Mouse (Mus musculus) c-Kit-positive CD71-positive TER-119-negative erythroid progenitor cells, embryonic 14.5 days (primary cell): ENCODE measurements around the gene Timeless.
"Not testable (repeated sequence)": the region's sequence is repeated elsewhere in the genome, so short reads cannot be mapped to it uniquely, and the experiment has no call there.

ENCODE experiments used
- DNase-seq: peaks from one replicate; pipeline ENCODE4 v3.0.0-alpha.2; 2013; ENCODE audit warnings: low read depth

Timeless gene

DNA sequence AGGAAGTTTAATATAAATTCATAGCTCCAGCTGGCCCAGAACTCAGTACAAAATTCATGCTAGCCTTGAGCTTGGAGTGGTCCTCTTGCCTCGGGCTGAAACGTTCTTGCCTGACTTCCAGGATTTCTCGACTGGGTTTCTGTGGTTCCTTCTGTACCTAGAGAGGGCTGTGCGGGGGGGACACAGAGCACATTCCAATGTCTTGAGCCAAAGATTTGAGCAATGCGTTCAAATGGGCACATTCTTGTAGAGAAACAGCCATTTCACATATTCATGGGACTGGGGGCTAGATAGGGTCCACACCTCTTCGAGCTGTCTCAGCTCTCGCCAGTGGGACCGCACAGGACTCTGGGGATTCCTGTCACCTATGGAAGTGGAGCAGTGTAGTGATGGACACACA is 24.1 kb downstream of the Timeless start:
- DNase-seq, result no peak

DNA sequence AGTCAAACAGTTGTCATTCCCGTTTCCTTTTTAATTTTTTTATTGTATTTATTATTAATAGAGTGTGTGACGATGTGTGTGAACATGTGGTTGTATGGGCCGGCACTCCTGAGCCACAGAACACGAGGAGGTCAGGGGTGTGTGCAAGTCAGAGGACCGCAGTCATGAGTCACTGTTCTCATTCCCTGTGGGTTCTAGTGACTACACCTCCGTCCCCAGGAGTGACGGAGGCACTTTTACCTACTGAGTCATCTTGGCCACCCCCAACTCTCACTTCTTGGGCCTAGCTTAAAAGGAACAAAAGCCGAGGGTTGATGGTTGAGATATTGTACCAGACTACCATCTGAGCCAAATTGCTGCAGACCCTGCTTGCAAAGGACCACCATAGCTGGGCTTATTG is 24.5 kb downstream of the Timeless start:
- DNase-seq, result no peak

DNA sequence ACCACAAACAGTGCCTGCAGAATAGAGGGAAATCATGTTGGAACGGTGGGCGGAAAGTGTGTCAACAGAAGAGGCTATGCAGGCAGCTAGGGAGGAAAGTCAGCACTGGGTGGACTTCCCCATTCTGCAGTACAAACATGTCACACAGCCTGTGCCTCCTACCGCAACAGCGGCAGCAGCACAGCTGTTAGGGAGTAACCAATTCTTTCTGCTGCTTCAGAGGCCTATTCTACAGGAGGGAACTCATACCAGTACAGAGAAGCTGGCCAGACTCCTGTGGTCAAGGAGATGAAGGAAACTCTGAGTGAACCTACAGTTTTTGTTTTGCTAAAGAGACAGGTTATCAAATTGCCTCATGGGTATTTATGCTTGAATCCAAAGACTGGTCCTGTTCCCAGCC is 27.1 kb downstream of the Timeless start:
- DNase-seq, result no peak

DNA sequence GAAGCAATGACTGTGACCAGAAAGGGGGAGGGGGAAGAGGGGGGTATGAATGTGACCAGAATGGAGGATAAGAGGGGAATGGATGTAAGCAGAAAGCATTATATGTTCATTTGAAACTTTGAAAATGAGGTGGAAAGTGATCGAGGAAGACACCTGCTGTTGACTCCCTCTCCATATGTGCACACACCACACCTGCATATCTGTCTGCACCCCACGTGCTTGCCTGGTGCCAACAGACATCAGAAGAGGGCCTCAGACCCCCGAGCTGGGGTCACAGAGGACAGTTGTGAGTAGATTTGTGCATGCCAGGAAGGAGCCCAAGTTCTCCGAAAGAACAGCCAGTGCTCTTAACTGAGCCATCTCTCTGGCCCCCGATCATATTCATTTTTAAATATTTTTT is 28.1 kb downstream of the Timeless start:
- no peak for DNase-seq

DNA sequence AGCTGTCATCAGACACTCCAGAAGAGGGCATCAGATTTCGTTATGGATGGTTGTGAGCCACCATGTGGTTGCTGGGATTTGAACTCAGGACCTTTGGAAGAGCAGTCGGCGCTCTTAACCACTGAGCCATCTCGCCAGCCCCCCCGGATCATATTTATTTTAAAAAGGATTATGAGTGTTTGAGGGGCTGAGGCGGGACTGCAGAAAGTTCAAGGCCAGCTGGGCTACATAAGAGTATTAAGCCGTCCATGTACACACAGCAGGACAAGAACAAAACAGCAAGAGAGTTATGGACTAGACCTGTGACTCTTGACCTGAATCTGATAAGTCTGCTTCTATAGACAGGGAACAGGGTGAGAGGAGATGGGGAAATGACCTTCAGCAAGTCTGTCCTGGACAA is 28.5 kb downstream of the Timeless start:
- DNase-seq, result not testable (repeated sequence)

DNA sequence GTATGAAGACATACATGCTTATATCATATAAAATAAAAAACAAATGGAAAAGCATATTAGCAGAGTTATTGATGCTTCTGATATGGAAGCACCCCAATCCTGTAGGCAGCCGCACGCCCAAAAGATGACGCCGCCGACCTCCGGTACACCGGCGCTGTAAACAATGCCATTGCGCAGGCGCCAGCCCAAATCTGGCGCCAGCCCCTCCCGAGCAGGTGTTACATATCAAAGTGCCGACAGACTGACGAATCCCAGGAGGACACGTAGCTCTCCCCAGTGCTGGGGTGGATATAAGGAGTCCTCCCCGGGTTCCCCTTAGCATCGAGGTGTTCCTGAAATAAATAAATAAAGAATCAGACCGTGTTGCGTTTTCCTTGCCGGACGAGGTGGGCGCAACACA is 30.4 kb downstream of the Timeless start:
- DNase-seq, result no peak

DNA sequence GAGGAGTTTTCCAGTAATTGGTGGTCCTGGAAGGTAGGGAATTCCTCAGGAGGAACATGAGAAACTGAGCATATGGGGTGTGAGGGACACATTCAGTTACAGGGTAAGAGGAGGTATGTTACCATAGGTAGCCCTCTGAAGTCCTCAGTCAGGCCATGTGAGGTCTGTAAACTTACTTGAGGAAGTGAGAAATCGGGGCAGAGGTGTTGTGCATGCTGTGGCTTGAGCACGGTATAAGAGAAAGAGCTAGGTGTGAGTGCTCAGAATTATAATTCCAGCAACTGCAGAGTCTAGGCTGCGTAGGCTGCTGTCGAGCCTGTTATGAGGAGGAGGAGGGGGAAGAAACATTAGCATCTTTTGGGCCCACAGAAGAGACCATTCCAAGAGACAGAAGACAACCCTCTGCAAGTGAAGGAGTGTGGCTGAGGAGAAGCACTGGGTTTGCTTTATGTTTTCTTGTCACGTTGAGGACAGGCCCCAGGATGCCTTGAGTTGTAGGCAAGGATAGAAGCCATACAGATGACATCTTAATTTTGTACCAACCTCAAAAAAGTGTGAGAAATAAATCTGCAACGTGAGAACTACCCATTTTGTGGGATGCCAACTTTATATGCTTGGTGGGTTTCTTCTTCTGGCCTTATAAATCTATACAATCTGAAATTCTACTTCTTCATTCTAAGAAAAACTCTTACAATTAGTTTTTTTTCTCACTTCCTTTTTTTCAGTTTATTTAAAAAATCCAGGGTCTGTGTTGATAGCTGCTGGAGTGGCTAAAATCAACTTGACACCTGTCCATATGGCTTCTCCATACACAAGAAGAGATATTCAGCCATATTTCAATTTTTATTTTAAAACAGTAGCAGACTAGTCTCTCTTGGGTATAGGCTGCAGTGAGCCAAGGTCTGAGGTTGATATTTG is 31.8 kb downstream of the Timeless start:
- no peak for DNase-seq

DNA sequence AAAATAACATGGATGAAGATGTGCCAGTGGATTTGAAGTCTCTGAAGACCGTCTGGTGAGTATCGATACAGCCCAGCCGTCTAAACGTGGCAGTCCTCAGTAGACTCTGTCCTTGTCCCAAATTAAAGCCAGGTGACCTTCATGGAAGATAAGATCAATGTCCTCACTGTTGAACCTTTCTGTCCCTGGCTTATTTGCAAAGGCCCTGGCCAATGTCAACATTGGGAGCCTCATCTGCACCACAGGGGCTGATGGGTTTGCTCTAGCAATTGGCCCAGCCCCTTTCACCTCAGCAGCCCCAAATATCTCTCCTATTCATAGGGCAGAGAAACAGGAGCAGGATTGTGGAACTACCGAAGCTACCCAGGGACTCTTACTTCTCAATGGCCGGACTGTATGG is 36.5 kb downstream of the Timeless start, which contains the start of gene Apof:
TSS of gene Apof (plus strand) at position 301 of the 400 bp plus-strand sequence.
- no peak for DNase-seq

DNA sequence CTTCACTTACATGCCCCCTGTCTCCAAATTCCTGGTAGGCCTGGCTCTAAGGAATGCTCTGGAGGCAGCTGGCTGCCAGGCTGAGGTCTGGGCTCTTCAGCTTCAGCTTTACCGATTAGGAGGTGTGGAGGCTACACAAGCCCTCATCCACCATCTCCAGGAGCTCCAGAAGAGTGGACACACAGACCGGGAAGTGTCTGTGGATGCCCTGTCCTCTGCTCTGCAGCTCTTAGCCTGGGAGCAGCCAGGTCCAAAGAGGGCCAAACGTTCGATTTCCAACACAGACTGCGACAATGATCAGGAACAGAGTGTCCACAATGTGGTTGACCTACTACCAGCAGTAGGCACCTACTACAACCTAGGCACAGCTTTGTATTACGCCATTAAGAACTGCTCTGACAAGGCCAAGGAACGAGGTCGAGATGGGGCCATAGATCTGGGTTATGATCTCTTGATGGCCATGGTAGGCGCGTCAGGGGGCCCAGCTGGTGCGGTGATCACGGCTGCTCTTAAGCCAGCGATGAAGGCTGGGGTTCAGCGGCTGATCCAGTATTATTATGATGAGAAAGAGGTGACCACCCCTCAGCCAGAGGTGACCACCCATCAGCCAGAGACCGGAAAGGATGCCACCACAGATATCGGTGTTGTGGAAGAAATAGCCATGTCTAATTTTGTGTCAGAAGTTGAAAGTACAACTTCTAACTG is 37.5 kb downstream of the Timeless start:
- DNase-seq, result no peak

DNA sequence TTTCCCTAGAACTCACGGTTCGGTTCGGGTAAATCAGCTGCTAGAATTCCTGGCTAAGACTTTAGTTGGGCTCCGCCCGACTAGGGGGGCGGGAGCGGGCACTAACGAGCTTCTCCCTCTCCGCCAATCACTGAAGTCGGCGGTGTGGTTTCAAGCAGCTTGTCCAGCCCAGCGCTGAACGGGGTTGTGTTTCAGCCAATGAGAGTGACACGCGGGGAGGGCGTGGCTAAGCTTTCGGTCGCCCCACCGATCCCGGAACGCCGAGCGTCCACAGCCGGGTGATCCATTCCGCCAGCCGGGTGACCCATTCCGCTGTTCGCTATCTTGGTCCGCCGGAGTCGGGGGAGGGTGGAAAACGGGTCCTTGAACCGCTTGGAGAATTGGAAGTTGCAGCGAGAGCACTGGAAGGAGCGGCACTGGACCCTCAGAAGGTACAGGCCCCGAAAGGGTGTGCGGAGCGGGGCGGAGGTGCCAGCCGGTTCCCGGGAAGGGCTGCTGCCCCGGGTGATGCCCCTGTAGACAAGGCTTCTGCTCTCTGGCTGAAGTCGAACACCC is 38.5 kb downstream of the Timeless start, which contains the start of gene Stat2:
TSS of gene Stat2 (plus strand) at position 273 of the 555 bp plus-strand sequence.
- DNase-seq, result peak; percentile 98

DNA sequence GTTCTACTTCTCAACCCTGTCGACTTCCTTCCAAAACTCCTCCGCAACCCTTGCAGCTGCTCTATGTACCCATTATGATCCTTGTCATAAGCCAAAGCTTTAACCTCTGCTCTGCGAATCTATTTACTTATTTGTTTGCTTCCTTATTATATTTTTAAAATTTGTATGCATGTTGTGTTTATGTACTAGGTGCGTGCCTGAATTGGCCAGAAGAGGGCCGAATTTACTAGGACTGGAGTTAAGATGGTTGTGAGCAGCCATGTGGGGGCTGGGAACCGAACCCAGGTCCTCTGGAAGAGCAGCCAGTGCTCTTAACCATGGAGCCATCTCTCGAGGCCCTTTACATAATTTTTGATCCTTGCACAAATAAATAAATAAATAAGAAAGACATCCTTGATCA is 39.0 kb downstream of the Timeless start:
- DNase-seq, result no peak

DNA sequence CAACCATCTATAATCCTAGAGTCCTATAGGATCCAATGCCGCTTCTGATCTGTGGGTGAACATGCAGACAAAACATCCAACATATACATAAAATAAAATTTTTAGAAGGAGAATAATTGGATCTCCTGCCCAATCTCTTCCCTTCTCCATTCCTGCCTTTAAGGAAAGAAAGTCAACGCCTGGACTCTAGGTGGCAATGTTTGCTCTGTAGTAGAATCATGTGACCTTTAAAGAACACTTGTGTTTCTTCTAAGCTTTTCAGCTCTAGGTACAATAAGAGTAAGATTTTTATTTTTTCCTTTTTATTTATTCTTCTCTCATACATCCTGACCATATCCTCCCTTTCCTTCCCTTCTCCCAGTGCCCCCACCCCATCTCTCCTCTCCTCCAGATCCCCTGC is 40.0 kb downstream of the Timeless start:
- DNase-seq, result peak; percentile 37

DNA sequence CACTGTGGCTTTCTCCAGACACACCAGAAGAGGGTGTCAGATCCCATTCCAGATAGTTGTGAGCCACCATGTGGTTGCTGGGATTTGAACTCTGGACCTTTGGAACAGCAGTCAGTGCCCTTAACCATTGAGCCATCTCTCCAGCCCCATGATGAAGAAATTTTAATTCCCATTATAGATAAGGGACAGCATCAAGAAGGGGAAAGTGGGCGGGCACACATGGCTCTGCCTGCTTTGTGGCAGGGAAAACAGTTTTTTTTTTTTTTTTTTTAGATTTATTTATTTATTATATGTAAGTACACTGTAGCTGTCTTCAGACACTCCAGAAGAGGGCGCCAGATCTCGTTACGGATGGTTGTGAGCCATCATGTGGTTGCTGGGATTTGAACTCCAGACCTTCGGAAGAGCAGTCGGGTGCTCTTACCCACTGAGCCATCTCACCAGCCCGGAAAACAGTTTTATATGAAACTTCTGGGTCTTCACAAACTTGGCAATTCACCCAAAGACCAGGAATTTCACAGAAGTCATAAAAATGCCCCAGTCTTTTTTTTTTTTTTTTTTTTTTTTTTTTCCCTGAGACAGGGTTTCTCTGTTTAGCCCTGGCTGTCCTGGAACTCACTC is 41.1 kb downstream of the Timeless start:
- DNase-seq, result not testable (repeated sequence)

DNA sequence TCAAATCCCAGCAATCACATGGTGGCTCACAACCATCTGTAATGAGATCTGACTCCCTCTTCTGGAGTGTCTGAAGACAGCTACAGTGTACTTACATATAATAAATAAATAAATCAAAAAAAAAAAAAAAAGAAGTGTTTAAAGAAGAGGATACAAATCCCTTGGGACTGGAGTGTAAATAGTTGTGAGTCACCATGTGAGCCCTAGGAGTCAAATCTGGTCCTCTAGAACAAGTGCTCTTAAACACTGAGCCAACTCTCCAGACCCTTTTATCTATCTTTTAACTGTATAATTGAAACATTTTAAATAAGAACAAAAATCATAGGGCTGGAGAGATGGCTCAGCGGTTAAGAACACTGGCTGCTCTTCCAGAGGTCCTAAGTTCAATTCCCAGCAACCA is 43.5 kb downstream of the Timeless start:
- not testable (repeated sequence) for DNase-seq

DNA sequence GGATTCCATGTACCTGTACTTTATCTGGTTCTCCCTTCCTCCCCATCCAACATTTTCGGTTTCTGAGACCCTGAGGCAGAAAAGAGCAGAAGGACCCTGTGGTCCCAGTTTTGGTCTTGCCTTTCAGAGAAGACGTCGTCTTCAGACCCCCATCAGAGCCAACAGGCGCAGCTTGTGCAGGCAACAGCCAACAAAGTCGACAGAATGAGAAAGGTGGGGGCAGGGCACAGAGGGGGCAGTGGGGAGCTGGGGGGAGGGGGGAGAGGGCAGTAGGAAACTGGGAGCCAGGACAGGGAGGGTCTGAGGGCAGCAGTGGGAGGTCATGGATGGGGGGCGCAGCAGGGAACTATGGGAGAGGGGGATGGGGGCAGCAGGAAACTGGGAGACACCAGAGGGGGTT is 46.3 kb downstream of the Timeless start:
- DNase-seq, result no peak

DNA sequence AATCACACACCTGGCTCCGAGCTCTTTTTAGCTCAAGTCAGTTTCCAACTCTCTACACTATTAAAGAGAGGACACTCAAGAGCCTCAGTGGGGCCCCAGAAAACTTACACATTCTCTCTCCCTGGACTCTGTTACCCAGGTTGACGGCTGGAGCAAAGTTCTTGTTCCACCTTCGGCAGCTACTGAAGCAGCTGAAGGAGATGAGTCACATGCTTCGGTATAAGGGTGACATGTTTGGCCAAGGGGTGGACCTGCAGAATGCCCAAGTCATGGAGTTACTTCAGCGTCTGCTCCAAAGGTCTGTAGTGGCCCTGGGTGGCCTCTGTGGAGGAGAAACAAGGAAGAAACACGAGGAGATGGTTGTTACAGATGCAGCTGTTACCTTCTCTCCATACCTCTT is 49.1 kb downstream of the Timeless start:
- DNase-seq, result no peak

DNA sequence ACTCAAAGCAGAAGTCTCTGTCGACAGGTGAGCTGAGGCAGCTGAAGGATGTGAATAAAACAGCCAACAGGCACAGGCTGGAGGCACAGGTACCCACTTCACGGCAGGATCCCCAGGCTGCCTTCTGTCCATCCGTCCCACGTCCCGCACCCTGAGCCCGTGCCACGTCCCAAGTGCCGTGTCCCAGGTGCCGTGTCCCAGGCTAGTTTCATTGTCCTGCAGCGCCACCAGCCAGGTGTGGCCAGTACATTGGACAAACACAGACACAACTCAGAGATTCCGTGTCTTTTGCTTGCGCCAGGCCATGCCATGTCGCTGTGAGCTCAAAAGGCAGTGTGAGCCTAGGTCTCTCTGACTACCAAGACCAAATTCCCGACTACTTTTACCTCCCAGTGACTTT is 49.8 kb downstream of the Timeless start:
- no peak for DNase-seq

DNA sequence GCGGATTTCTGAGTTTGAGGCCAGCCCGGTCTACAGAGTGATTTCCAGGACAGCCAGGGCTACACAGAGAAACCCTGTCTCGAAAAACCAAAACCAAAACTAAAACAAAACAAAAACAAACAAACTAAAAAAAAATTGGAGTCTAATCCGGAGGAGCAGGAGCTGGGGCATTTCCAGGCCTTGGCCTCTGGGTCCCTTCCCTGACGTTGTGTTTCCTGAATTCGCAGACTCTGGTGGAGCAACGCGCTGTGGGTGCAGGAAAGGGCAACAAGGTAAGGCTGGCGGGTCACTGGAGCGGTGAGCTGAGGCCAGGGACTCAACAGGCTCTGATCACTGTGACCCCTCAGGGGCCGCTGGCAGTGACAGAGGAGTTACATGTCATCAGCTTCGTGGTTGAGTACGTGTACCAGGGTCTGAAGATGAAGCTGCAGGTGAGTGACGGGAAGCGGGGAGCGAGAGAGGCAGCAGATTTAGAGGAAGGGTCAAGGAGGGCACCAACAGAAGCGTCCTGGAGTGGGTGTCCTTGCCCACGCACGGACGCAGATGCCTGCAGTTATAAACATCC is 51.1 kb downstream of the Timeless start:
- DNase-seq, result no peak

DNA sequence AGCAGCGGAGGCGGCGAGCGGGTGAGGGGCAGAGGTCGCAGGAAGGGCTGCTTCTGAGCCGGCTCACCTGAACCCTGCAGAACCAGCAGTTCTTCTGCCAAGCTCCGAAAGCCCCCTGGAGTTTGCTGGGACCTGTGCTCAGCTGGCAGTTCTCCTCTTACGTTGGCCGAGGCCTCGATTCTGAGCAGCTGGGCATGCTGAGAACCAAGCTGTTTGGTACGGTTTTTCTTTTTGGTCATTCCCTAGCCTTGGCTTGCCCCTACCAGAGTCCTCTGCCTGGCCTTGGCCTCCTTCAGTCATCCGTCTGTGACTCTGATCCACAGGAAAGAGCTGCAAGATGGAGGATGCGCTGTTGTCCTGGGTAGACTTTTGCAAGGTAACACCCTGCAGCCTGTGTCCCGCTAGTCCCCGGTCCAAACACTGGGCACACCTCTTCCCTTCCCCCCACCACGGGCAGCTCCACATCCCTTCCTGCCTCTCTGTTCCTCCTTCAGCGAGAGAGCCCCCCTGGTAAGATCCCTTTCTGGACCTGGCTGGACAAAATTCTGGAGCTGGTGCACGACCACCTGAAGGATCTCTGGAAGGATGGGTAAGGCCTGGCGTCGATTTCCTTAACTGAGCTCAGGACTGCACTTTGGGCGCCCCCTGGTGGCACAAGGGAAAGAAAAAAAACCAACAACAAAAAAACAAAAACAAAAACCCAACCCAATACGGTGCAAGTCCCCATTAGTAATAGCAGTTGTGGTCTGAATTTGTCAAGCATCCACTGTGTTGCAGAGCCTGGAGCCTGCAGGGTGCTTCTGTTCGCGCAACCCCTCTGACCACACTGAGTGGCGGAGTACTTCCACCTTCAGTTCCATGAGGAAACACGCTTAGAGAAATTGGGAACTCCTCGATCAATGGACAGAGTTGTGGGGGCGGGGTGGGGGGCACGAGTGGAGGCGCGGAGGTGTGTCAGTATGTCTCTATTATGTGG is 52.0 kb downstream of the Timeless start:
- DNase-seq, result peak; percentile 70

DNA sequence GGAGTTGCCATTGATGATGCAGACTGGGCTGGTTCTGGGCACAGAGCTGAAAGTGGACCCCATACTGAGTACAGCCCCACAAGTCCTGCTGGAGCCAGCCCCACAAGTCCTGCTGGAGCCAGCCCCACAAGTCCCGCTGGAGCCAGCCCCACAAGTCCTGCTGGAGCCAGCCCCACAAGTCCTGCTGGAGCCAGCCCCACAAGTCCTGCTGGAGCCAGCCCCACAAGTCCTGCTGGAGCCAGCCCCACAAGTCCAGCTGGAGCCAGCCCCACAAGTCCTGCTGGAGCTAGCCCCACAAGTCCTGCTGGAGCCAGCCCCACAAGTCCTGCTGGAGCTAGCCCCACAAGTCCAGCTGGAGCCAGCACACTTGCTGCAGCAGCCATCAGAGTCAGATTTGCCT is 58.7 kb downstream of the Timeless start:
- not testable (repeated sequence) for DNase-seq
